Mouse (Mus musculus): ENCODE results near the gene Smc1b.

The Smc1b gene

GRCm38 (mm10) chr15:85027740-85028139, 104.0 kb downstream of the Smc1b start:
- in situ Hi-C loops (cut with MboI, MseI) = no loop called here

DNA sequence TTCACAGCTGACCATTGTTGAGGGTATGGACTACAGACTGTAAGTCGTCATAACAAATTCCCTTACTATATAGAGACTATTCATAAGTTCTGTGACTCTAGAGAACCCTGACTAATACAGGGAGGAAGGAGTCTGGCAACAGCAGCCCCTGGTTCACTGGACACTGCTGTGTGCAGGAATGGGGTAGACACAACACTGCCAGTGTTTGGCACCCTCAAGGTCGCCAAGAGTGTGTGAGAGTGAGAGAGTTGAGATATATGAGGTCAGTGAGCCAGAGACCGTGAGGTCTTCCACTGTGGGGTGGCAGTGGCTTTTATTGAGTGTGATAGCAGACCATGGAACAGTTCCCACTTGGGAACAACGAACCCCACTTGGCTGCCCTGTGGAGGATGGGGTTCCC, 105.6 kb downstream of the Smc1b start:
- in situ Hi-C loops (cut with MboI, MseI) = no loop called here

GRCm38 (mm10) chr15:85022211-85022610, 109.6 kb downstream of the Smc1b start:
- in situ Hi-C loops (cut with MboI, MseI) = no loop called here

GRCm38 (mm10) chr15:85016951-85017664, 114.7 kb downstream of the Smc1b start, which contains the start of gene Upk3a:
Gene Upk3a, plus strand, starts transcription at chr15:85017141.
- in situ Hi-C loops (cut with MboI, MseI) = no loop called here

DNA sequence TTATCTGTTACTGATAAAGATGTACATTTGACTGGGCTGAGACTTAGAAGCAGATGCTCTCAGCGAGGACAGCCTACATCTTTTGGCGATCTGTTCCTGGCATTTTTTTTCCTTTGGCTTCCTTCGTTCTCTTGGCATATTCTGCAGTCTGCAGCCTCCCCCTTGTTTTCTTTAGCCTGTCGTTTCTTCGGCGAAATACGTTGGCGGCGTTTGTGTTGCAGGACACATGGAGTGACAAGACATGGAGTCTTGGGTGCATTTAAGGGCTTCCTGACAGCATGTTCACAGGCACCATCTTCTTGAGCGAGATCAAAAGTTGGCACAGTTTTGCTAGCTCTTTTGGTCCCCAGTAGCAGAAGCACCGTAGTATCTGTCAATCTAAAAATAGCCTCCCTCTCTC, 116.0 kb downstream of the Smc1b start:
- in situ Hi-C loops (cut with MboI, MseI) = no loop called here
